Mouse (Mus musculus) hindbrain, postnatal 0 days (tissue): ENCODE results near the gene Gdf3. TPM values are rescaled to one million over a fixed set of nuclear protein-coding genes. Genes with fewer than 3 reads are reported as not detected.

Source experiments
- ATAC-seq: fragments of 200-750 bp; cut with Nextera tagmentation; 2 replicates; pipeline ENCODE4 v1.8.0; 2017; ENCODE audit warnings: mild to moderate bottlenecking, moderate TSS enrichment, moderate library complexity
- DNase-seq: peaks from one replicate; pipeline ENCODE4 v3.0.0-alpha.2; 2015; ENCODE audit warnings: low spot score
- H3K27ac ChIP-seq: fragments of 300-500 bp; sonication (generic); 2 replicates; pipeline ENCODE4 v1.5.1; 2014; ENCODE audit warnings: mild to moderate bottlenecking
- H3K27me3 ChIP-seq: fragments of 300-500 bp; sonication (generic); 2 replicates; pipeline ENCODE4 v1.6.1; 2014; ENCODE audit warnings: low read length, mixed read lengths; ENCODE audit not compliant: insufficient read depth
- H3K36me3 ChIP-seq: fragments of 300-500 bp; sonication (generic); 2 replicates; pipeline ENCODE4 v1.6.1; 2014; ENCODE audit warnings: low read length, mixed read lengths; ENCODE audit not compliant: insufficient read depth
- H3K4me1 ChIP-seq: fragments of 300-500 bp; sonication (generic); 2 replicates; pipeline ENCODE4 v1.6.1; 2014; ENCODE audit warnings: antibody characterized with exemption, low read length, mixed read lengths; ENCODE audit not compliant: insufficient read depth
- H3K4me2 ChIP-seq: fragments of 300-500 bp; sonication (generic); 2 replicates; pipeline ENCODE4 v1.6.1; 2014; ENCODE audit warnings: low read depth, mild to moderate bottlenecking, low read length, moderate library complexity, mixed read lengths
- H3K4me3 ChIP-seq: fragments of 300-500 bp; sonication (generic); 2 replicates; pipeline ENCODE4 v1.5.1; 2014; ENCODE audit warnings: low read length
- H3K9ac ChIP-seq: fragments of 300-500 bp; sonication (generic); replicated peaks from 2 replicates; pipeline ENCODE4 v1.6.1; 2014; ENCODE audit warnings: mild to moderate bottlenecking, low read length, moderate library complexity, mixed read lengths
- H3K9me3 ChIP-seq: fragments of 300-500 bp; sonication (generic); 2 replicates; pipeline ENCODE4 v1.6.1; 2016; ENCODE audit warnings: low read length, mixed read lengths
- CTCF ChIP-seq: IDR thresholded peaks from 2 replicates; pipeline ENCODE4 v1.5.1; 2016; ENCODE audit warnings: antibody characterized with exemption, control low read depth, low read depth
- WGBS: fragments of 180-500 bp; shearing (Covaris S2); extraction: QIAGEN DNeasy Blood & Tissue Kit; methylation state at CpG from one replicate; pipeline ENCODE4 v1.1.7; 2014; 5-methylcytosine and 5-hydroxymethylcytosine counted together
- polyA plus RNA-seq: library from polyadenylated mRNA; unstranded; fragments of >200 nt; fragmentation: Nextera tagmentation; extraction: Ambion mirVana; gene quantifications from 2 replicates; pipeline ENCODE4 v1.2.1, GENCODE M21; 2015
- total RNA-seq: library from RNA; depleted of rRNA; stranded (reverse); fragments of >200 nt; gene quantifications from 2 replicates; pipeline ENCODE4 v1.2.3, GENCODE M21; 2014

Gdf3 gene
- total and polyA plus RNA-seq, 2 experiments from 2014 or later, result 0.19 to 1.1 TPM

DNA sequence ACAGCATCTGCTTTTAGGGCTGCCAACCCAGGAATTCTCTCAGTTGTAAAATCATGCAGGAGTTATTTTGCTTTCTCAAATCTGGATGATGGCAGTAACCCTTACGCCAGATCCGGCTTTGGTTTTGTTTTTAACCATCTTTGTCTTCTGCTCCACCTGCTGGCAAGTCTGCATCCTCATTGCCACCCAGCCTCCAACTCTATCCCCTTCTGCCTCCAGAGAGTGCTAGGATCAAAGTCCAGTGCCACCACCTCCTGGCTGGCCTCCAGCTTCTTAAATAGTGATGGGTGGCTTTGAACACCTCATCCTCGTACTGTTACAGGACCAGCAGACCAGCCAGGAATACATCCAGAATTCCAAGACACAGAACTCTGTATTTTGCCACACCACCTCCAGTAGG lies 26.8 kb upstream of the Gdf3 start:
- DNase-seq, result no peak
- no peak overlapping the region for H3K4me2 ChIP-seq
- no peaks in the 10 kb centered on the region for H3K4me1 ChIP-seq
- no peak for ATAC-seq
- 75% methylated on average over 3 of the region's 3 CpGs for whole genome bisulfite sequencing
- no peaks in the 10 kb centered on the region for H3K27me3 ChIP-seq
- no peak overlapping the region for H3K27ac ChIP-seq
- no peak overlapping the region for H3K4me3 ChIP-seq
- H3K9me3 ChIP-seq, result no peaks in the 10 kb centered on the region
- no peak for TF ChIP-seq CTCF
- H3K36me3 ChIP-seq, result no peaks in the 10 kb centered on the region
- no peak overlapping the region for H3K9ac ChIP-seq

DNA sequence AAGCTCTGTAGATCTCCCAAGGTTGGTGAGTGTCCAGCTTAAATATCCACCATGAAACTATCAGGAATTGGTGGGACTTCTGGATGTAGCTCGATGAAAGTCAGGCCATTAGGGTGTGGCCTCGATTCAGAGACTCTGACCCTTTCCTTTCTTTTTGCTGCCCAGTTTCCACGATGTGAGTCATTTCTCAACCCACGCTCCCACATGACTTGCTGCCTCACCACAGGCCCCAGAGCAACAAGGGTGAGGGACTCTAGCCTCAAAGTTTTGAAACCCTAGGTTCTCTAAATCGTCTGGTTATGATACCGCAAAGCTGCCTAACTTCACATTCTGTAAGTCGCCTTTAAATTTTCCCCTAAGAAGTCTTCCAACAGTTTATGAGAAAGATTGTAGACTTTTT lies 25.4 kb upstream of the Gdf3 start:
- Histone ChIP-seq H3K9ac (no peak overlapping the region), H3K9me3 (no peaks in the 10 kb centered on the region), H3K4me1 (no peaks in the 10 kb centered on the region), H3K36me3 (no peaks in the 10 kb centered on the region), H3K27ac (no peak overlapping the region), H3K4me3 (no peak overlapping the region), H3K27me3 (no peaks in the 10 kb centered on the region), H3K4me2 (no peak overlapping the region)
- DNase-seq, result no peak
- ATAC-seq, result no peak
- WGBS, result 87% methylated on average over 7 of the region's 7 CpGs
- no peak for TF ChIP-seq CTCF

DNA sequence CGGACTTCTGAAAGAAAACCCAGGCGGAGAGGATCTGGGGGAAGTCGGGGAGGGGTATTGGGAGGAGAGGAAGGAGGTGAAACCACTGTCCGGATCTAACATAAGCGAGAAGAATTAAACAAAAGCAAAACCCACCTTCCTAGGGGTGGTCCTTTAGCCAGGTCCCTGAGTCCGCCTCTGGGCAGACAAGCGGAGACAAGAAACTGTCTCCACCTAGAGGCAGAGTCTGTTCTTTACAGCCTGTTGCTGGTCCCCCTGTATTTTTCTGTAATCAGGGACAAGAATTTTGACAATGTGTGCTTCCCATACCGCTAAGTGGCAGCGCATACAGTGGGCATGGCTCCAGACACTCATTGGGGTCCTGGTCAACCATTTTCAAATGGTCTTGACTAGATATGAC lies 23.5 kb upstream of the Gdf3 start:
- TF ChIP-seq CTCF, result peak; percentile 55

DNA sequence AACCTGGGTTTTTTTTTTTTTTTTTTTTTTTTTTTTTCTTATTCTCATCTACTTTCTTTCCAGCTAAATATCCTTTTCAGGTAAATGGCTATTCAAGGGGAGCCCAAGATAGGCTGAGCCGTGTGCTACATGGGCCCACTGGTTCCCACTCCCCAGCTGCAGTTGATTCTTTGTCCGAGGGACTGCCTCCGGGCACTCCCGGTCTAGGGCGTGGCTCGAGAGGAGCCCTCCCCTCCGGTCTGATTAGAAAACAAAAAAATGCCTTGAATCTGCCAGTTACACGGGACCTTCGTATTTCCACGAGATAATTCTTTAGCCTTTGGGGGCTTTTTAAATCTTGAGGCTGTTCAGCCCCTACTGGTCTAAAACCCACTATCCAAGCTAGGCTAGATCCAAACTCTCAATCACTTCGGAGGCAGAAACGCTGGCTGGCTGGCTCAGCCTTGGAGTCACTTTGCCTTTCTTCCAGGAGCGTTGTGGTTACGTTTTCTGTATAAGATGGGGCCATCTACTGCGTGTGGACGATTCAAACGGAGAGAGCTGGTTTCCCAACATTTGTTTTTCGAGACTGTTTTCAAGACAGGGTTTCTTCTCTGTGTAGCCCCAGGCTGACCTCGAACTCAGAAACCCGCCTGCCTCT lies 17.7 kb upstream of the Gdf3 start:
- H3K36me3 ChIP-seq, result no peaks in the 10 kb centered on the region
- H3K27ac ChIP-seq, result no peak overlapping the region
- H3K4me3 ChIP-seq, result peak overlapping the region; percentile 7
- no peaks in the 10 kb centered on the region for H3K27me3 ChIP-seq
- TF ChIP-seq CTCF, result no peak
- no peak overlapping the region for H3K9ac ChIP-seq
- H3K4me1 ChIP-seq, result no peaks in the 10 kb centered on the region
- 40% methylated on average over 20 of the region's 20 CpGs for WGBS
- ATAC-seq (no peak), DNase-seq (no peak)
- H3K4me2 ChIP-seq, result peak overlapping the region; percentile 34
- H3K9me3 ChIP-seq, result no peaks in the 10 kb centered on the region

More for the DNA sequence above, 23.5 kb upstream of the Gdf3 start:
- H3K27me3 ChIP-seq, result no peaks in the 10 kb centered on the region
- H3K4me3 ChIP-seq, result no peak overlapping the region
- ATAC-seq, result no peak
- no peaks in the 10 kb centered on the region for H3K9me3 ChIP-seq
- DNase-seq, result peak; percentile 40
- WGBS, result 54% methylated on average over 9 of the region's 9 CpGs
- H3K9ac ChIP-seq, result no peak overlapping the region
- H3K4me2 ChIP-seq, result no peak overlapping the region
- H3K27ac ChIP-seq, result no peak overlapping the region
- H3K36me3 ChIP-seq, result no peaks in the 10 kb centered on the region
- H3K4me1 ChIP-seq, result no peaks in the 10 kb centered on the region

DNA sequence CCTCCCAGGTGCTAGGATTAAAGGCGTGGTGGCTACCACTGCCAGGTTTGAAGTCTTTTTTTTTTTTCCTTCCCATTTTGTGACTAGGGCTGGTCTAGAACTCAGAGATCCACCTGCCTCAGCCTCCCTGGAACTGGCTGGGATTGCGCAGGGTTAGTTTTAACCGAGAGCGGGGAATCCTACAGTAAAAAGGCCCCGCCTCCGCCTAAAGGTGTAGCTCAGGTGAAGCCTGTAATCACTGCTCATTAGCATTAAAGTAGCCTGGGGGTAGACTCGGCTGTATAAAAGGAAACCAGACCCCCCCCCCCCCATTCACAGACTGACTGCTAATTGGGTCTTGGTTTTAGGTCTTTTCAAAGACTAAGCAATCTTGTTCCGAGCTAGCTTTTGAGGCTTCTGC lies 16.2 kb upstream of the Gdf3 start, which contains the start of gene Dppa3:
Dppa3 (plus strand) TSS at position 301 of the 400 bp plus-strand sequence.
- Histone ChIP-seq H3K9ac (no peak within 1 kb of the TSS), H3K4me2 (peak within 1 kb of the TSS; percentile 34; the same call in 1 of the 2 replicates), H3K4me3 (no peak within 1 kb of the TSS), H3K36me3 (no peaks in the 10 kb centered on the region), H3K4me1 (no peaks in the 10 kb centered on the region), H3K9me3 (no peaks in the 10 kb centered on the region), H3K27me3 (no peaks in the 10 kb centered on the region), H3K27ac (no peak within 1 kb of the TSS)
- no peak for TF ChIP-seq CTCF
- 91% methylated on average over 8 of the region's 8 CpGs for WGBS
- no peak for ATAC-seq
- no peak for DNase-seq

DNA sequence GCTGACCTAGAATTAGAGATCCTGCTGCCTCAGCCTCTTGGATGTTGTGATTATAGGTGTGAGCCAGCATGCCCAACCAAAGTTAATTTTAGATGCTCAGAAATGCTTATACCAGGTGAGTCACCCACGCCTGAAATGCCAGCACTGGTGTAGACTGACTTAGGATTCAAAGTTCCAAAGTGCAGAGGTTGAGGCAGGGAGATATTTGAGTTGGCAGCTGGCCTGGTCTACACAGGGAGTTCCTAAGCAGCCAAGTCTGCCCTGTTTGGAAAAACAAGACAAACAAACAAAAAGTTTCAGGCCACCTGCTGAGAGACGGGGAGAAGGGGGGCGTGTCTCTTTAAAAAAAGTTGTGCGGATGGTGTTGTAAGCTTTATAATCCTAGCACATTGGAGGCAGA lies 15.3 kb upstream of the Gdf3 start:
- Histone ChIP-seq H3K4me1 (no peaks in the 10 kb centered on the region), H3K9me3 (no peaks in the 10 kb centered on the region), H3K27me3 (no peaks in the 10 kb centered on the region), H3K4me3 (no peak overlapping the region), H3K4me2 (no peak overlapping the region), H3K27ac (no peak overlapping the region), H3K36me3 (no peaks in the 10 kb centered on the region), H3K9ac (no peak overlapping the region)
- ATAC-seq (no peak), DNase-seq (no peak)
- 81% methylated on average over 4 of the region's 4 CpGs for WGBS
- no peak for TF ChIP-seq CTCF

DNA sequence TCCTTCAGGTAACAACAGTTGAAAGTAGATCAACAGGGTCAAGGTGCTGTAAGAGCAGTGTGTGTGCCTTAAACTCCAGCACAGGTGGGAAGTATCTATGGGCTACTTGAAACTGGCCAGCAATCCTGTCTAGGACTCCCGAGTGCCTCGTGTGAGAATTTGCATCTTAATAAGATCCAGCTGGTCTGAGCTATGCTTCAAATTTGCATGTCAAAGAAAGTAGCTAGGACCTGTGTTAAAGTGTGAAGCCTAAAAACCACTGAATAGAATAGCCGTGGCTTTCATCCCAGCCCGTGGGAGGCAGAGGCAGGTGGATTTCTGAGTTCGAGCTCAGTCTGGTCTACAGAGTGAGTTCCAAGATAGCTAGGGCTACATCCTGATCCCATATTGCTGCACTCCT lies 14.6 kb upstream of the Gdf3 start:
- Histone ChIP-seq H3K27me3 (no peaks in the 10 kb centered on the region), H3K9me3 (no peaks in the 10 kb centered on the region)
- DNase-seq, result no peak

More for the DNA sequence above, 14.6 kb upstream of the Gdf3 start:
- H3K4me3 ChIP-seq, result no peak overlapping the region
- no peak for ATAC-seq
- no peak overlapping the region for H3K4me2 ChIP-seq
- no peak for TF ChIP-seq CTCF
- no peaks in the 10 kb centered on the region for H3K36me3 ChIP-seq
- 27% methylated on average over 5 of the region's 5 CpGs for WGBS
- H3K27ac ChIP-seq, result no peak overlapping the region
- no peak overlapping the region for H3K9ac ChIP-seq
- no peaks in the 10 kb centered on the region for H3K4me1 ChIP-seq
